8 mouse cellular contexts compared by ENCODE assay signal in genomic region chr10:117681999-117682857, GRCm38 (mm10). TPM values are rescaled to one million over a fixed set of nuclear protein-coding genes. Genes with fewer than 3 reads are reported as not detected.
DNase-seq lines count a peak whose midpoint lies in the region; ATAC-seq and TF ChIP-seq lines count a peak whose summit lies in the region.

No protein-coding gene starts in this region.

- H3K36me3 ChIP-seq in embryonic facial prominence, embryonic 11.5 days (replicated peaks; ENCODE audit: control insufficient read depth, insufficient read depth, low read depth, low read length): no peaks in the 10 kb centered on the region
- no peaks in the 10 kb centered on the region for H3K36me3 ChIP-seq in lung, embryonic 14.5 days (ENCODE audit: insufficient read depth)

- 65% methylated on average over 14 of the region's 14 CpGs for WGBS in embryonic facial prominence, embryonic 11.5 days
- WGBS in lung, embryonic 14.5 days: 69% methylated on average over 14 of the region's 14 CpGs

- no peaks in the 10 kb centered on the region for H3K9me3 ChIP-seq in embryonic facial prominence, embryonic 11.5 days (replicated peaks; ENCODE audit: control insufficient read depth, low read length)
- H3K9me3 ChIP-seq in lung, embryonic 14.5 days (ENCODE audit: low read depth, low read length): no peaks in the 10 kb centered on the region

- CTCF ChIA-PET in Patski (lab: Charles Lee): no interaction called here

- peak; percentile 66 for TF ChIP-seq CTCF in Patski (IDR thresholded peaks at IDR 0.05)
- TF ChIP-seq CTCF in lung, embryonic 14.5 days (IDR thresholded peaks at IDR 0.05; ENCODE audit: low read depth): peak; percentile 69

- no peaks in the 10 kb centered on the region for H3K4me1 ChIP-seq in embryonic facial prominence, embryonic 11.5 days (ENCODE audit: control insufficient read depth, insufficient read depth, low read length)
- no peaks in the 10 kb centered on the region for H3K4me1 ChIP-seq in lung, embryonic 14.5 days (ENCODE audit: insufficient read depth)

- H3K9ac ChIP-seq in embryonic facial prominence, embryonic 11.5 days (replicated peaks; ENCODE audit: low read length): no peak overlapping the region
- no peak overlapping the region for H3K9ac ChIP-seq in lung, embryonic 14.5 days

- H3K27me3 ChIP-seq in Patski: no peaks in the 10 kb centered on the region
- H3K27me3 ChIP-seq in embryonic facial prominence, embryonic 11.5 days (ENCODE audit: control insufficient read depth, insufficient read depth, low read length): no peaks in the 10 kb centered on the region
- no peaks in the 10 kb centered on the region for H3K27me3 ChIP-seq in lung, embryonic 14.5 days (ENCODE audit: insufficient read depth, low read length)

- H3K4me2 ChIP-seq in embryonic facial prominence, embryonic 11.5 days (ENCODE audit: low read depth, low read length): no peak overlapping the region
- no peak overlapping the region for H3K4me2 ChIP-seq in lung, embryonic 14.5 days

- in situ Hi-C loops in Patski (cut with MboI; ENCODE audit: low pct_unique_long_range_greater_than_20kb): no loop called here

- no peak for ATAC-seq in CD4-positive, CD25-positive, alpha-beta regulatory T cell, adult 4 months
- no peak for ATAC-seq in Patski
- no peak for ATAC-seq in embryonic facial prominence, embryonic 11.5 days (replicated peaks; ENCODE audit: insufficient number of reproducible peaks, low FRiP score, low TSS enrichment, low read depth)
- ATAC-seq in lung, embryonic 14.5 days (ENCODE audit: insufficient read depth): no peak
- no peak for ATAC-seq in monocyte, adult 5-6 weeks (replicated peaks; ENCODE audit: insufficient number of reproducible peaks, low FRiP score, low TSS enrichment, poor library complexity, severe bottlenecking)

- H3K27ac ChIP-seq in embryonic facial prominence, embryonic 11.5 days (replicated peaks; ENCODE audit: low read depth, low read length): no peak overlapping the region
- H3K27ac ChIP-seq in lung, embryonic 14.5 days (ENCODE audit: low read depth): no peak overlapping the region

- no peak overlapping the region for H3K4me3 ChIP-seq in embryonic facial prominence, embryonic 11.5 days (ENCODE audit: low read depth, low read length)
- H3K4me3 ChIP-seq in lung, embryonic 14.5 days (ENCODE audit: low read depth, low read length): no peak overlapping the region

- DNase-seq in CD4-positive, CD25-positive, alpha-beta regulatory T cell, adult 2 months (ENCODE audit: low read depth, low spot score): peak; percentile 36
- peak; percentile 51 to 56 for DNase-seq in layer of hippocampus, postnatal 10 days (ENCODE audit: low spot score in 2 of 2)
- no peak for DNase-seq in layer of hippocampus, adult 11-12 months (ENCODE audit: low spot score)
- no peak for DNase-seq in Patski (ENCODE audit: low read depth, low spot score)
- peak; percentile 58 for DNase-seq in embryonic facial prominence, embryonic 11.5 days (ENCODE audit: low spot score)
- DNase-seq in lung, embryonic 14.5 days: peak; percentile 76

- POLR2A ChIA-PET in Patski (lab: Charles Lee): no interaction called here

RNA-seq across cellular contexts. Expression of gene Mdm2, which starts 28.3 kb away (rescaled TPM):
- polyA plus RNA-seq in CD4-positive, CD25-positive, alpha-beta regulatory T cell, adult 4 months (2017; shearing (Covaris generic)): 10 to 100 TPM; 47.3 to 54.7 TPM
- 10 to 100 TPM; 51.5 to 57.3 TPM for total RNA-seq in layer of hippocampus, postnatal 10 days (2021)
- polyA plus RNA-seq in Patski (2021): 64.0 TPM
- polyA plus RNA-seq in embryonic facial prominence, embryonic 11.5 days (2014; fragmentation: Nextera tagmentation; extraction: Ambion mirVana): 47.7 and 50.5 TPM in 2 replicates
- polyA plus RNA-seq in lung, embryonic 14.5 days (2014; fragmentation: Nextera tagmentation; extraction: Ambion mirVana): 49.1 and 50.5 TPM in 2 replicates
- 159 to 175 TPM (median 170 TPM) in 3 replicates for total RNA-seq in monocyte, adult 5-6 weeks (2017)

RNA-seq across cellular contexts. Expression of gene Cpm, which starts 52.9 kb away (rescaled TPM):
- polyA plus RNA-seq in CD4-positive, CD25-positive, alpha-beta regulatory T cell, adult 4 months (2017; shearing (Covaris generic)): 10 to 100 TPM; 26.0 to 26.2 TPM
- total RNA-seq in layer of hippocampus, postnatal 10 days (2021): 1 to 10 TPM; 5.8 to 6.4 TPM
- polyA plus RNA-seq in Patski (2021): 1.4 TPM
- 9.9 and 10.9 TPM in 2 replicates for polyA plus RNA-seq in embryonic facial prominence, embryonic 11.5 days (2014; fragmentation: Nextera tagmentation; extraction: Ambion mirVana)
- polyA plus RNA-seq in lung, embryonic 14.5 days (2014; fragmentation: Nextera tagmentation; extraction: Ambion mirVana): 23.5 and 25.3 TPM in 2 replicates
- total RNA-seq in monocyte, adult 5-6 weeks (2017): 2.1 to 7.3 TPM (median 4.2 TPM) in 3 replicates

Comparison
In these comparisons a context has a peak if more than half of its experiments do, and no peak if none do; other contexts are left out.
1. DNase-seq: peak in CD4-positive, CD25-positive, alpha-beta regulatory T cell, adult 2 months (single experiment), layer of hippocampus, postnatal 10 days (2 of 2), embryonic facial prominence, embryonic 11.5 days (single experiment) and lung, embryonic 14.5 days (single experiment); none in layer of hippocampus, adult 11-12 months (single experiment) and Patski (single experiment).